Mouse (Mus musculus) lung, embryonic 14.5 days (tissue): Measurements from ENCODE around the gene Rapgef4. TPM values are rescaled to one million over a fixed set of nuclear protein-coding genes. Genes with fewer than 3 reads are reported as not detected.
A peak's percentile ranks its signal among the peaks of the same experiment; 100 is the strongest.

Source experiments
- ATAC-seq: fragments of 200-750 bp; cut with Nextera tagmentation; 2 replicates; pipeline ENCODE4 v1.8.0; 2017; ENCODE audit warnings: mild to moderate bottlenecking, moderate TSS enrichment, moderate library complexity; ENCODE audit not compliant: insufficient read depth
- DNase-seq: peaks from one replicate; pipeline ENCODE4 v3.0.0-alpha.2; 2015
- H3K27ac ChIP-seq: fragments of 300-500 bp; sonication (generic); 2 replicates; pipeline ENCODE4 v1.5.1; 2014; ENCODE audit warnings: low read depth, mild to moderate bottlenecking, moderate library complexity
- H3K27me3 ChIP-seq: fragments of 300-500 bp; sonication (generic); 2 replicates; pipeline ENCODE4 v1.6.1; 2014; ENCODE audit warnings: low read length, control low read depth; ENCODE audit not compliant: insufficient read depth
- H3K36me3 ChIP-seq: fragments of 300-500 bp; sonication (generic); 2 replicates; pipeline ENCODE4 v1.6.1; 2014; ENCODE audit warnings: control low read depth; ENCODE audit not compliant: insufficient read depth
- H3K4me1 ChIP-seq: fragments of 300-500 bp; sonication (generic); 2 replicates; pipeline ENCODE4 v1.6.1; 2014; ENCODE audit warnings: antibody characterized with exemption, control low read depth; ENCODE audit not compliant: insufficient read depth
- H3K4me2 ChIP-seq: fragments of 300-500 bp; sonication (generic); 2 replicates; pipeline ENCODE4 v1.6.1; 2014; ENCODE audit warnings: mild to moderate bottlenecking
- H3K4me3 ChIP-seq: fragments of 300-500 bp; sonication (generic); 2 replicates; pipeline ENCODE4 v1.5.1; 2014; ENCODE audit warnings: low read depth, low read length
- H3K9ac ChIP-seq: fragments of 300-500 bp; sonication (generic); 2 replicates; pipeline ENCODE4 v1.6.1; 2014
- H3K9me3 ChIP-seq: fragments of 300-500 bp; sonication (generic); 2 replicates; pipeline ENCODE4 v1.6.1; 2016; ENCODE audit warnings: low read depth, low read length, control low read depth
- CTCF ChIP-seq: IDR thresholded peaks from 2 replicates; pipeline ENCODE4 v1.5.1; 2016; ENCODE audit warnings: antibody characterized with exemption, low read depth
- WGBS: fragments of 180-500 bp; shearing (Covaris S2); extraction: QIAGEN DNeasy Blood & Tissue Kit; methylation state at CpG from one replicate; pipeline ENCODE4 v1.1.7; 2014; 5-methylcytosine and 5-hydroxymethylcytosine counted together
- polyA plus RNA-seq: library from polyadenylated mRNA; unstranded; fragments of >200 nt; fragmentation: Nextera tagmentation; extraction: Ambion mirVana; gene quantifications from 2 replicates; pipeline ENCODE4 v1.2.1, GENCODE M21; 2014

Rapgef4 gene
- polyA plus RNA-seq, 1 experiment from 2014 or later, result 3.5 TPM

- H3K9ac ChIP-seq, result no peak overlapping the region
- DNase-seq (peak; percentile 53), ATAC-seq (no peak)
- H3K36me3 ChIP-seq, result no peaks in the 10 kb centered on the region
- H3K27me3 ChIP-seq, result no peaks in the 10 kb centered on the region
- WGBS, result 25% methylated on average over 7 of the region's 7 CpGs
- H3K4me3 ChIP-seq, result no peak overlapping the region
- no peak overlapping the region for H3K4me2 ChIP-seq
- TF ChIP-seq CTCF, result no peak
- no peaks in the 10 kb centered on the region for H3K9me3 ChIP-seq
- H3K27ac ChIP-seq, result no peak overlapping the region
- no peaks in the 10 kb centered on the region for H3K4me1 ChIP-seq
These were observed 240.7 kb downstream of the Rapgef4 start for GRCm38 (mm10) chr2:72221706-72222105.

GRCm38 (mm10) chr2:72222276-72222675, 241.2 kb downstream of the Rapgef4 start:
- H3K9ac ChIP-seq, result no peak overlapping the region
- H3K4me3 ChIP-seq, result no peak overlapping the region
- H3K4me2 ChIP-seq, result no peak overlapping the region
- no peak for ATAC-seq
- TF ChIP-seq CTCF, result no peak
- 65% methylated on average over 4 of the region's 4 CpGs for WGBS
- no peaks in the 10 kb centered on the region for H3K9me3 ChIP-seq
- H3K4me1 ChIP-seq, result no peaks in the 10 kb centered on the region
- H3K27me3 ChIP-seq, result no peaks in the 10 kb centered on the region
- DNase-seq, result no peak
- H3K27ac ChIP-seq, result no peak overlapping the region
- H3K36me3 ChIP-seq, result no peaks in the 10 kb centered on the region

DNA sequence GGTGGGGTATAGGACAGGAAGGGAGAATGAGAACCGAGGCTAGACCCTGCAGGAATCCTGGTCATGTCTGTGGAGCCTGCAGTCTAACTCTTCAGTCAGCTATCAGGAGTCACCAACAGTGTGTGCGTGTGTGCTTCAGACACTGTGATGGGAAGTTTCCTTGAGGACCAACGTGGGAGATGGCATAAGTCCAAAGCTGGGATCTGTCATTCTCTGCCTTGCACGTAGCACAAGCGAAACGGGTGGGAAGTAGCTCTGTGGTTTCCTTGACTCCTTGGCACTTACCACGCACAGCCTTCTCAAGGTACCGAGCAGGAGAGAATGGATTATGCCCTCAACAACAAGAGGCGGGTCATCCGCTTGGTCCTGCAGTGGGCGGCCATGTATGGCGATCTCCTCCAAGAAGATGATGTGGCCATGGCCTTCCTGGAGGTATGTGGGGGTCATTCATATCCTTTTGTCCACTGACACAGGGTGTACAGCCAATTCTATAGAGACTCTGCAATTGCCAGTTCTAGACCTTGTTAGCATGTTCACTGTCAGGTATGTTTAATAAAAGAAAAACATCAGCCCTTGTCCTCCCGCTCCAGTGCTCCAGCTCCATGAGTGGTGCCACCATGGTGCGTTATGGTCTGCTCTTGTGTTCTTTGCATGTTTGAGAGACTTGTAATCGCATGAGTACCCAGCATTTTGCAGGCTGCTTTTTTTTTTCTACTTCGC, 241.9 kb downstream of the Rapgef4 start:
- H3K27me3 ChIP-seq, result no peaks in the 10 kb centered on the region
- no peak overlapping the region for H3K4me2 ChIP-seq
- H3K4me1 ChIP-seq, result no peaks in the 10 kb centered on the region
- no peak for ATAC-seq
- DNase-seq, result no peak
- no peak for TF ChIP-seq CTCF
- no peaks in the 10 kb centered on the region for H3K9me3 ChIP-seq
- no peak overlapping the region for H3K4me3 ChIP-seq
- 79% methylated on average over 16 of the region's 16 CpGs for WGBS
- no peak overlapping the region for H3K9ac ChIP-seq
- no peak overlapping the region for H3K27ac ChIP-seq
- H3K36me3 ChIP-seq, result no peaks in the 10 kb centered on the region

DNA sequence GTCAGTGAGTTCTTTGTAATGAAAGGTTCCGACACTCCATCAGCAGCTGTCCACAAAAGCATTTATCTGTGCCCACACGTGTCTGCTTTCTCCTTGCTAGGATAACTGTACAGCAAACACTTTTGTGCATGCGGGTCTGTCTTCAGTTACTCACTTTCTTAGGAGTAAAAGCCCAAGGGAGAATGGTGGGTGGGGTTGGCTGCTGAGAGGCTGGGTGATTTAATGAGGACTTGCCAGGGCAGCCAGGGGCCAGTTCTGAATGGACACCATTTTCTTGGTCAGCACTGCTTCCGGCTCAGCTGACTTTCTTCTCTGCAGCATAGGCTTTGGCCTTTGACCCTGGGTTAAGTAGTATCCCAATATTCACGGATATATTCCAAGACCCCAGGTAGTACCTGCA, 242.4 kb downstream of the Rapgef4 start:
- WGBS, result 68% methylated on average over 5 of the region's 5 CpGs

DNA sequence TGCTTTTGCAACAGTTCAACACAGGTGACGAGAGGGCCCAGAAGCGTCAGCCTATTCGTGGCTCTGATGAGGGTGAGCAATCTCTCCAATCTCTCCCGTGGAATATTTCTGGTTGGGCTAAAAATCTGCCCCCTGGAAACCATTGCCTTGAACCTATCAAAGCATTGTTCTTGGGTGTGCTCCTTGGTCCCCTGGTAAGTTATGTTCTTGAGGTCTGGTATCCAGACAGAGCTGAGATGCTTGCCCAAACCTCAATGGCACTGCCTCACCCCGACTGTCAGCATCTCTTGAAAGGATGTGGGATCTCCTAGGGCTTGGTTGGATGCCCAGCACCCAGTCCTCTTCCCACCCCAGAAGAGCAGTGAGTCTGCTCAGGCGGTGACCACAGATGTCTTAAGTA, 245.0 kb downstream of the Rapgef4 start:
- WGBS, result 85% methylated on average over 6 of the region's 6 CpGs
- Histone ChIP-seq H3K4me3 (no peak overlapping the region), H3K27ac (no peak overlapping the region), H3K4me2 (no peak overlapping the region), H3K4me1 (0 out of 2 replicates have a peak, but pooled peaks cover 3% of the 10 kb centered on the region), H3K9ac (no peak overlapping the region), H3K27me3 (no peaks in the 10 kb centered on the region), H3K9me3 (no peaks in the 10 kb centered on the region), H3K36me3 (no peaks in the 10 kb centered on the region)
- DNase-seq (no peak), ATAC-seq (no peak)
- TF ChIP-seq CTCF, result no peak

More for the DNA sequence above, 242.4 kb downstream of the Rapgef4 start:
- Histone ChIP-seq H3K36me3 (no peaks in the 10 kb centered on the region), H3K9me3 (no peaks in the 10 kb centered on the region), H3K27me3 (no peaks in the 10 kb centered on the region), H3K9ac (no peak overlapping the region), H3K4me2 (no peak overlapping the region), H3K4me1 (no peaks in the 10 kb centered on the region), H3K4me3 (no peak overlapping the region), H3K27ac (no peak overlapping the region)
- DNase-seq (no peak), ATAC-seq (no peak)
- TF ChIP-seq CTCF, result no peak

DNA sequence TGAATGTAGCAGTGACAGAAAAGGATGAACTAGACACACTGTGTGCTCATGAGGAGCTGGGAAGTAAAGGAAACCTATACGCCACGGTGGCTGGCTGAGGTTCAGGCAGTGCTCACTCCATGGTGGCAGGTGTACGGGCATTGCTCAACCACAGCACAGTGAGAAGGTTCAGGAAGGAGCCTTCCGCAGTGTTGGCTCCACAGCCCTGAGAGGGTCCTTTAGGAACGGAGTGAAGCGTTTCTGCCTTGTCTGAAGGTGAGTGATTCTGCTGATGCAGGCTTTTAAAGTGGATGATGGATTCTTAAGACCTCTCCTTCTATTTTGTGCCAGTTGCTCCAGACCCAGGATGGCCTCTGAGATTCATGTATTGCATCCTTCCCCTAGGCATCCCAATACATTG, 246.4 kb downstream of the Rapgef4 start:
- H3K27ac ChIP-seq, result no peak overlapping the region
- no peaks in the 10 kb centered on the region for H3K27me3 ChIP-seq
- WGBS, result 79% methylated on average over 6 of the region's 6 CpGs
- no peak for ATAC-seq
- no peak overlapping the region for H3K4me2 ChIP-seq
- no peak overlapping the region for H3K4me3 ChIP-seq
- DNase-seq, result no peak
- H3K4me1 ChIP-seq, result 0 out of 2 replicates have a peak, but pooled peaks cover 3% of the 10 kb centered on the region
- no peak for TF ChIP-seq CTCF
- no peak overlapping the region for H3K9ac ChIP-seq
- no peaks in the 10 kb centered on the region for H3K9me3 ChIP-seq
- H3K36me3 ChIP-seq, result no peaks in the 10 kb centered on the region

DNA sequence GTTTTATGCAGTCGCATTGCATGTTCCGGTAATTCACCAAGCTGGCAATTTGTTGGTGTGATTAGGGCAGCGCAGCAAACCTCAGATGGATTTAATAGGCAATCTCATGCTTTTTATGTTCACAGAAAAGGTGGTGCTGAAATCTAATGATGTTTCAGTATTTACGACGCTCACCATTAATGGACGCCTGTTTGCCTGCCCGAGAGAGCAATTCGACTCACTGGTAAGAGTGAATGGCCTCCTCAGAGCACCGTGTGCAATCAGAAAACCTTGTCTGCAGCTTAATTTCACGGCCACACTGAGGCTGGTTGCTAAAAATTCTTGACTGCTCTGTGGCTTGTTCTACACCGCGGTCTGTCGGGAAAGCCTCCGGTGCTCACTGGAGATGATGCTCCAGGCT, 247.8 kb downstream of the Rapgef4 start:
- no peaks in the 10 kb centered on the region for H3K27me3 ChIP-seq
- WGBS, result 83% methylated on average over 14 of the region's 14 CpGs
- no peak overlapping the region for H3K9ac ChIP-seq
- DNase-seq (no peak), ATAC-seq (no peak)
- H3K4me1 ChIP-seq, result 0 out of 2 replicates have a peak, but pooled peaks cover 3% of the 10 kb centered on the region
- no peaks in the 10 kb centered on the region for H3K36me3 ChIP-seq
- no peak overlapping the region for H3K4me3 ChIP-seq
- no peak for TF ChIP-seq CTCF
- H3K27ac ChIP-seq, result no peak overlapping the region
- no peak overlapping the region for H3K4me2 ChIP-seq
- H3K9me3 ChIP-seq, result no peaks in the 10 kb centered on the region
